Mouse (Mus musculus): ENCODE results near the gene Erp27. TPM values are rescaled to one million over a fixed set of nuclear protein-coding genes. Genes with fewer than 3 reads are reported as not detected.
A peak's percentile ranks its signal among the peaks of the same experiment; 100 is the strongest.

Erp27 gene
- polyA plus RNA-seq, 1 experiment from 2014 or later, result 0.22 TPM

- 0 out of 2 replicates have a peak, but pooled peaks have one; percentile 46 for ATAC-seq (ENCODE audit: low FRiP score, low TSS enrichment)
- Histone ChIP-seq H3K27ac (ENCODE audit: low read length) (no peak overlapping the region), H3K4me3 (ENCODE audit: low read length) (no peak overlapping the region), H3K36me3 (ENCODE audit: insufficient read depth, low read length) (no peaks in the 10 kb centered on the region), H3K9ac (replicated peaks; ENCODE audit: low read length) (no peak overlapping the region), H3K4me2 (replicated peaks; ENCODE audit: low read depth, low read length) (no peak overlapping the region), H3K27me3 (ENCODE audit: insufficient read depth, low read length) (no peaks in the 10 kb centered on the region), H3K9me3 (ENCODE audit: low read length) (no peaks in the 10 kb centered on the region), H3K4me1 (ENCODE audit: insufficient read depth, low read length) (peaks cover 19% of the 10 kb centered on the region; the same call in 1 of the 2 replicates)
- 75% methylated on average over 3 of the region's 3 CpGs for WGBS
Observed at GRCm38 (mm10) chr6:136883431-136883915, 38.5 kb downstream of the Erp27 start.

GRCm38 (mm10) chr6:136881678-136882077 is 40.3 kb downstream of the Erp27 start:
- WGBS, result 50% methylated on average over 8 of the region's 8 CpGs
- H3K4me2 ChIP-seq (replicated peaks; ENCODE audit: low read depth, low read length), result no peak overlapping the region
- H3K9me3 ChIP-seq (ENCODE audit: low read length), result no peaks in the 10 kb centered on the region
- no peaks in the 10 kb centered on the region for H3K27me3 ChIP-seq (ENCODE audit: insufficient read depth, low read length)
- peaks cover 11% of the 10 kb centered on the region; the same call in 1 of the 2 replicates for H3K4me1 ChIP-seq (ENCODE audit: insufficient read depth, low read length)
- H3K9ac ChIP-seq (replicated peaks; ENCODE audit: low read length), result no peak overlapping the region
- no peak overlapping the region for H3K27ac ChIP-seq (ENCODE audit: low read length)
- ATAC-seq (ENCODE audit: low FRiP score, low TSS enrichment), result no peak
- no peak overlapping the region for H3K4me3 ChIP-seq (ENCODE audit: low read length)
- H3K36me3 ChIP-seq (ENCODE audit: insufficient read depth, low read length), result no peaks in the 10 kb centered on the region

DNA sequence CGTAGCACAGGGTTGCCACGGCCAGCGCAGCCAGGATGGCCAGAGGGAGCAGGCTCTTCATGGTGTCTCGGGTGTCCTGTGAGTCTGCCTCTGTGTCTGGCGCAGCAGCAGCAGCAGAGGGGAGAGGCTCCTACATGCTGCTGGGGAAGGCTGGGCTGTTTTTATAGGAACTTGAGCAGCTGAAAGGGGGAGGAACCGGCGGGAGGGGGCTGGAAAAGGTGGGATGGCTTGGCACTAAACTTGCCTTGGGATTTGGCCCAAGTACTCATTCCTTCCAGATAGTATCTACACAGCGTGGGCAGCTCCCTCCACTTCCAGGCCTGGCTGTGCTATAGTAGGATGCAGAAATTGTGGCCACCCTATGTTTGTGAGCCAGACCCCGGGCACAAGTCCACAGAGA is 46.3 kb downstream of the Erp27 start, which contains the start of gene Mgp:
Mgp (minus strand) TSS at position 154 of the 400 bp plus-strand sequence.
- Histone ChIP-seq H3K27ac (ENCODE audit: low read length) (peak within 1 kb of the TSS; percentile 17), H3K36me3 (ENCODE audit: insufficient read depth, low read length) (no peaks in the 10 kb centered on the region), H3K9me3 (ENCODE audit: low read length) (no peaks in the 10 kb centered on the region), H3K4me3 (ENCODE audit: low read length) (peak within 1 kb of the TSS; percentile 35), H3K4me1 (ENCODE audit: insufficient read depth, low read length) (peaks cover 13% of the 10 kb centered on the region; the same call in 1 of the 2 replicates), H3K9ac (replicated peaks; ENCODE audit: low read length) (peak within 1 kb of the TSS; percentile 49), H3K27me3 (ENCODE audit: insufficient read depth, low read length) (no peaks in the 10 kb centered on the region), H3K4me2 (replicated peaks; ENCODE audit: low read depth, low read length) (peak within 1 kb of the TSS; percentile 45)
- WGBS, result 16% methylated on average over 9 of the region's 9 CpGs
- peak; percentile 92 for ATAC-seq (ENCODE audit: low FRiP score, low TSS enrichment)

DNA sequence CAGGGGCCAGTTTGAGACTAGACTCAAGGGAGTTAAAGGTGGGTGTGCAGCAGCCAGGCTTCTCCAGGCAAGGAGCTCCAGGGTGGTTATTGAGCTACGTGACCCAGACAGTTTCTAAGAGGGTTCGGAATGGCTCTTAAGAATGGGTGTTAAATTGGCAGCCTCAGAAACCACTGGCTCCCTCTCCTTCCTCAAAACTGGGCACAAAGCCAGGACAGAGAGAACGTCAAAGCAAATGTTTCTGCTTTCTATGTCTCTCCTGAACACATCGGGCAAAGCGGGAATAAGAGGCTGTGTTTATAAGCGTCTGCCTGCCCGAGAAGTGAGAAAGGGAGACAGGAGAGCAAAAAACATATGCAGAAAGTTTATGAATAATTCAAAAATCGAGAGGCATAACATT is 47.4 kb downstream of the Erp27 start:
- Histone ChIP-seq H3K4me1 (ENCODE audit: insufficient read depth, low read length) (peaks cover 13% of the 10 kb centered on the region; the same call in 1 of the 2 replicates), H3K27ac (ENCODE audit: low read length) (0 out of 2 replicates have a peak overlapping the region, but pooled peaks have one; percentile 14), H3K4me3 (ENCODE audit: low read length) (peak overlapping the region; percentile 35), H3K36me3 (ENCODE audit: insufficient read depth, low read length) (no peaks in the 10 kb centered on the region), H3K4me2 (replicated peaks; ENCODE audit: low read depth, low read length) (peak overlapping the region; percentile 42), H3K27me3 (ENCODE audit: insufficient read depth, low read length) (no peaks in the 10 kb centered on the region), H3K9ac (replicated peaks; ENCODE audit: low read length) (peak overlapping the region; percentile 33), H3K9me3 (ENCODE audit: low read length) (no peaks in the 10 kb centered on the region)
- ATAC-seq (ENCODE audit: low FRiP score, low TSS enrichment), result no peak
- WGBS, result 46% methylated on average over 8 of the region's 8 CpGs

DNA sequence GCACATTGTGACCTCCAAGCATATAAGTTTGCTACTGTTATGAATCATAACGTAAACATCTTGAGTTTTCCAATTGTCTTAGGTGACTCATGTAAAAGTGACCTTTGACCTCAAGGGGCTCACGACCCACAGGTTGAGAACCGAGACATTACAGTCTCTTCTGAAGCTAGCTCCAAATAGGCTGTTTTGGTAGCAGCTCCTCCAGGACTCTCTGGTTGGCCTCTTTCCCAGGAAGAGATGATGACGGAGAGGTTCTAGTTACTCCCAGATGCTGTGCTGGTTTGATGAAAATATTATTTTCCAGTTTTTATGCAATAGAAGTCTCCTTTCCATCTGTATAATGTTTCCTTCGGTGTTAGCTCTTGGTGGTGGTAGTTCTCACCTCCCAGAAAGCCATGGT is 53.1 kb downstream of the Erp27 start:
- Histone ChIP-seq H3K36me3 (ENCODE audit: insufficient read depth, low read length) (no peaks in the 10 kb centered on the region), H3K27ac (ENCODE audit: low read length) (no peak overlapping the region), H3K4me2 (replicated peaks; ENCODE audit: low read depth, low read length) (no peak overlapping the region), H3K27me3 (ENCODE audit: insufficient read depth, low read length) (no peaks in the 10 kb centered on the region), H3K9me3 (ENCODE audit: low read length) (no peaks in the 10 kb centered on the region), H3K4me1 (ENCODE audit: insufficient read depth, low read length) (no peaks in the 10 kb centered on the region), H3K9ac (replicated peaks; ENCODE audit: low read length) (no peak overlapping the region), H3K4me3 (ENCODE audit: low read length) (no peak overlapping the region)
- WGBS, result 73% methylated on average over 5 of the region's 5 CpGs
- no peak for ATAC-seq (ENCODE audit: low FRiP score, low TSS enrichment)

- WGBS, result 72% methylated on average over 4 of the region's 4 CpGs
- ATAC-seq (ENCODE audit: low FRiP score, low TSS enrichment), result no peak
Observed at GRCm38 (mm10) chr6:136866150-136866549, 55.8 kb downstream of the Erp27 start.

DNA sequence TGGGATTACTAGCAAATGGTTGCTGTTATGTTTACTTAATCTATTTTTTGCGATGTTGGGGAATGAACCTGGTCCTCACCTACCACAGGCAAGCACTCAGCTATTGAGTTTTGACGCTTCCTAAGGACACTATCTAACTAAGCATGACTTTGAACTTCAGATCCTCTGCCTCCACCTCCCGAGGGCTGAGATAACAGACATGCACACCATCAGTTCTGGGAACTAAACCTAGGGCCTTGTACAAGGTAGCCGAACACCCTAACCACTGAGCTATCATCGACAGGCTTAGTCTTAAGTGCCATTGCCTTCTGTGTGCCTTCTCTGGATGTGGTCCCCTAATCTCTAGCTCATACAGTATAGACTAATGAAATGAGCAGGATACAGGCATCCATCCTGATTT is 56.6 kb downstream of the Erp27 start:
- no peaks in the 10 kb centered on the region for H3K27me3 ChIP-seq (ENCODE audit: insufficient read depth, low read length)
- 93% methylated on average over 5 of the region's 5 CpGs for WGBS
- H3K4me3 ChIP-seq (ENCODE audit: low read length), result no peak overlapping the region
- H3K4me2 ChIP-seq (replicated peaks; ENCODE audit: low read depth, low read length), result no peak overlapping the region
- H3K36me3 ChIP-seq (ENCODE audit: insufficient read depth, low read length), result no peaks in the 10 kb centered on the region
- ATAC-seq (ENCODE audit: low FRiP score, low TSS enrichment), result no peak
- no peak overlapping the region for H3K9ac ChIP-seq (replicated peaks; ENCODE audit: low read length)
- H3K9me3 ChIP-seq (ENCODE audit: low read length), result no peaks in the 10 kb centered on the region
- H3K27ac ChIP-seq (ENCODE audit: low read length), result no peak overlapping the region
- no peaks in the 10 kb centered on the region for H3K4me1 ChIP-seq (ENCODE audit: insufficient read depth, low read length)

More at GRCm38 (mm10) chr6:136866150-136866549, 55.8 kb downstream of the Erp27 start:
- Histone ChIP-seq H3K36me3 (ENCODE audit: insufficient read depth, low read length) (no peaks in the 10 kb centered on the region), H3K27me3 (ENCODE audit: insufficient read depth, low read length) (no peaks in the 10 kb centered on the region), H3K4me3 (ENCODE audit: low read length) (no peak overlapping the region), H3K4me2 (replicated peaks; ENCODE audit: low read depth, low read length) (no peak overlapping the region), H3K9me3 (ENCODE audit: low read length) (no peaks in the 10 kb centered on the region), H3K27ac (ENCODE audit: low read length) (no peak overlapping the region), H3K4me1 (ENCODE audit: insufficient read depth, low read length) (no peaks in the 10 kb centered on the region), H3K9ac (replicated peaks; ENCODE audit: low read length) (no peak overlapping the region)

DNA sequence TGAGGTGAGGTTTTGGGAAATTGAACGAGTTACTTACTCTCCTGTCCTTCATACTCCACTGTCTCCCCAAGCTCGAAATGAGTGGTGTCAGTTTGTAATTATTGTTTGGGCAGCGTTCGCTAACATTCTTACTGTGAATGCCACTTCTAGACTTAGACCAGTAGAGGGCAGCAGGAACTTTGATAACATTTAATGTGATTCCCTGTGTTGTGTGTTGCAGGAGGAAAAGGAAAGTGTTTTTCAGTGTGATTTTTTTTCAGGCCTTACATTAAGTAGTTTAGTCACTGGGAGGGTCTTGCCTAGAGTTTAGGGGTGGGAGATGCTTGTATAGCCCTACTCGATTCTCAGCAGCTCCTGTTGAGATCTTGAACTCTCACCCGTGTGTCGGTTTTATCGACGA is 61.0 kb downstream of the Erp27 start:
- no peaks in the 10 kb centered on the region for H3K36me3 ChIP-seq (ENCODE audit: insufficient read depth, low read length)
- H3K4me2 ChIP-seq (replicated peaks; ENCODE audit: low read depth, low read length), result no peak overlapping the region
- H3K27ac ChIP-seq (ENCODE audit: low read length), result no peak overlapping the region
- H3K4me1 ChIP-seq (ENCODE audit: insufficient read depth, low read length), result peaks cover 21% of the 10 kb centered on the region
- ATAC-seq (ENCODE audit: low FRiP score, low TSS enrichment), result peak; percentile 40; the same call in 1 of the 2 replicates
- H3K27me3 ChIP-seq (ENCODE audit: insufficient read depth, low read length), result no peaks in the 10 kb centered on the region
- no peak overlapping the region for H3K4me3 ChIP-seq (ENCODE audit: low read length)
- H3K9ac ChIP-seq (replicated peaks; ENCODE audit: low read length), result no peak overlapping the region
- H3K9me3 ChIP-seq (ENCODE audit: low read length), result no peaks in the 10 kb centered on the region
- 39% methylated on average over 9 of the region's 9 CpGs for WGBS

DNA sequence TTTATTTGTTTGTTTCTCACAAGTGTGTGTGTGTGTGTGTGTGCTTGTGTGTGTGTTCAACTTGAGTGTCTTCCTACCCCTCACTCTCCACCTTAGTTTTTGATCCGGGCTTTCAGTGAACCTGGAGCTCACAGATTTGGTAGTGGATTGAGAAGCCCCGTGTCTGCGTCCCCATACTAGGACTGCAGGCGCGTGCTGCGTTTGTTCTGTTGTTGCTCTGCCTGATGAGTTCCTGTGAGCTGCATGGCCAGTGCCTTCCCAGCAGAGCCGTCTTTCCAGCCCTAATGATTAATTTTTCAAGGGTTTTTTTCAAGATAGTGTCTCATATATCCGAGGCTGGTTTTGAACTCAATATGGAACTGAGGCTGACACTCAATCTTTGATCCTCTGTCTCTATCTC is 63.6 kb downstream of the Erp27 start:
- no peak for ATAC-seq (ENCODE audit: low FRiP score, low TSS enrichment)
- H3K9me3 ChIP-seq (ENCODE audit: low read length), result no peaks in the 10 kb centered on the region
- peak overlapping the region; percentile 65 for H3K27ac ChIP-seq (ENCODE audit: low read length)
- no peaks in the 10 kb centered on the region for H3K27me3 ChIP-seq (ENCODE audit: insufficient read depth, low read length)
- H3K4me3 ChIP-seq (ENCODE audit: low read length), result no peak overlapping the region
- no peak overlapping the region for H3K9ac ChIP-seq (replicated peaks; ENCODE audit: low read length)
- no peaks in the 10 kb centered on the region for H3K36me3 ChIP-seq (ENCODE audit: insufficient read depth, low read length)
- H3K4me2 ChIP-seq (replicated peaks; ENCODE audit: low read depth, low read length), result no peak overlapping the region
- WGBS, result 63% methylated on average over 8 of the region's 8 CpGs
- H3K4me1 ChIP-seq (ENCODE audit: insufficient read depth, low read length), result peaks cover 27% of the 10 kb centered on the region

DNA sequence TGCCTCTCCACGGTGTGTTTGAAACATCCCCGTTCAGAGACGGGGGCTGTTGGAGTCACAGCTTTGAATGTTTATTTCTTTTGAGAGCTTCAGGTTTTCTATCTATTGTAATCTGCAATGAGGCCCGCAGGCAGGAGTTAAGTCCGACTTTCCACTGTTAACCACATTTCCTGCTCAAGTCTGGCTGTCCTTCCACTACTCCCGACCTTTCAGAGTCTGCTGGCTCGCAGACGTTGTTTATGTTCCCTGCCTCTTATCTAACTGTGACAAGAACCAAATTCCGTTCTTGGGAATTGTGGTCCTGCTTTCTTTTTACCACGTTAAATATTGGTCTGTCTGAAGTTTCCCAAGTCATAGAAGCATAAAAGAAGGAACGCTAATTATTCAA is 64.1 kb downstream of the Erp27 start:
- 29% methylated on average over 11 of the region's 11 CpGs for WGBS
- H3K4me2 ChIP-seq (replicated peaks; ENCODE audit: low read depth, low read length), result peak overlapping the region; percentile 41
- H3K9me3 ChIP-seq (ENCODE audit: low read length), result no peaks in the 10 kb centered on the region
- 0 out of 2 replicates have a peak, but pooled peaks have one; percentile 43 for ATAC-seq (ENCODE audit: low FRiP score, low TSS enrichment)
- H3K4me1 ChIP-seq (ENCODE audit: insufficient read depth, low read length), result peaks cover 29% of the 10 kb centered on the region
- peak overlapping the region; percentile 50; the same call in 1 of the 2 replicates for H3K9ac ChIP-seq (replicated peaks; ENCODE audit: low read length)
- H3K27me3 ChIP-seq (ENCODE audit: insufficient read depth, low read length), result no peaks in the 10 kb centered on the region
- H3K36me3 ChIP-seq (ENCODE audit: insufficient read depth, low read length), result no peaks in the 10 kb centered on the region
- H3K4me3 ChIP-seq (ENCODE audit: low read length), result no peak overlapping the region
- H3K27ac ChIP-seq (ENCODE audit: low read length), result peak overlapping the region; percentile 93

Data from kidney, embryonic 16.5 days (tissue).